Mouse (Mus musculus): ENCODE results near the gene Eed. TPM values are rescaled to one million over a fixed set of nuclear protein-coding genes. Genes with fewer than 3 reads are reported as not detected.

The Eed gene
- polyA plus RNA-seq (2015; fragmentation: Nextera tagmentation; extraction: Ambion mirVana): 27.5 and 37.3 TPM in 2 replicates

DNA sequence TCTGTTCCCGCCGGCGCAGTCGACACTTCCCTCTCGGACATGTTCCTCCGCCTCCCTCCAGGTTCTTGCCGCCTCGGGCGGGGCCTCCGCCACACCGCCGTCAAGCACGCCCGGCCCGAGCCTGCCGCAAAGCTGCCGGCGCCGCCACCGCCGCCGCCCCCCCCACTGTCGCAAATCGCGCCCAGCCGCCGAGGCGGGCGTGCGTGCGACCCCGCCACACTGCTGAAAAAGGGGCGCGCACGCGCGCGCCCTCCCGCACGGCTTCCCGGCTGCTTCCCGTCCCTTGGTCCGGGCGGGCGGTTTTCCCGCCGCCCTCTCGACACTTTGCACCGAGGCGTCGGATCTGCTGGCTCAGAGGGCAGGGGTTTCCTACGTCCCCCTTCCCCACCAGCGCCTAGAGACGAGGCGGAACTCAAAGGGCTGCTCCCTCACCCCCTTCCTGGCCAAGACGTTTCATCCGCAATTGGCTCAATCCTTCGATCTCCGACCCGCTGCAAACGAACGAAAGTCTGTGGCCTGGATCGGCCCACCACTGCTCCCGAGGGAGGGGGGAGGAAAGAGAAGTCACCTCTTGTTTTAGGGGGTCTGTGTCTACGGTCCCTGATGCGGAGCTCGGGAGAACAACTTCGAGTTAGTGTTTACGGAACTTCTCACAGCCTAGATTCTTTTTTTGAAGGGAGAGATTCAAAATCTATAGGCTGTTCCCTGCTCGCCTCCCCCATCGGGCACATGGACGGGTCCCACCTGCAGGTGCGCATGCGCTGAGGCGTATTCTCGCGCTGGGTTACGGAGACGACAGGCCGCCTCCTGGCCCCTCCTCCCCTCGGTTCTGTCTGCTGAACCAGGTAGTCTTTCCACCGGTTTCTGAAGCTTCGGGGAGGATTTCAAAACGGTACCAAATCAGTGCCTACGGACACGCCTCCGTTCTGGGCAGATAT, at the start of gene Eed:
Gene Eed (minus strand): TSS at position 499 of the 938 bp plus-strand sequence.
- WGBS: under 1% methylated on average over 80 of the region's 87 CpGs
- peaks cover 20% of the 10 kb centered on the region for H3K4me1 ChIP-seq
- H3K27me3 ChIP-seq (replicated peaks): no peaks in the 10 kb centered on the region
- peak within 1 kb of the TSS; percentile 67 for H3K4me3 ChIP-seq (replicated peaks)
- H3K36me3 ChIP-seq: peaks cover 5% of the 10 kb centered on the region
- no peaks in the 10 kb centered on the region for H3K9me3 ChIP-seq (replicated peaks)
- H3K27ac ChIP-seq (replicated peaks): peak within 1 kb of the TSS; percentile 99
- H3K9ac ChIP-seq (replicated peaks): peak within 1 kb of the TSS; percentile 87
- H3K4me2 ChIP-seq: peak within 1 kb of the TSS; percentile 87
- ATAC-seq (ENCODE audit: low FRiP score): peak; percentile 95

DNA sequence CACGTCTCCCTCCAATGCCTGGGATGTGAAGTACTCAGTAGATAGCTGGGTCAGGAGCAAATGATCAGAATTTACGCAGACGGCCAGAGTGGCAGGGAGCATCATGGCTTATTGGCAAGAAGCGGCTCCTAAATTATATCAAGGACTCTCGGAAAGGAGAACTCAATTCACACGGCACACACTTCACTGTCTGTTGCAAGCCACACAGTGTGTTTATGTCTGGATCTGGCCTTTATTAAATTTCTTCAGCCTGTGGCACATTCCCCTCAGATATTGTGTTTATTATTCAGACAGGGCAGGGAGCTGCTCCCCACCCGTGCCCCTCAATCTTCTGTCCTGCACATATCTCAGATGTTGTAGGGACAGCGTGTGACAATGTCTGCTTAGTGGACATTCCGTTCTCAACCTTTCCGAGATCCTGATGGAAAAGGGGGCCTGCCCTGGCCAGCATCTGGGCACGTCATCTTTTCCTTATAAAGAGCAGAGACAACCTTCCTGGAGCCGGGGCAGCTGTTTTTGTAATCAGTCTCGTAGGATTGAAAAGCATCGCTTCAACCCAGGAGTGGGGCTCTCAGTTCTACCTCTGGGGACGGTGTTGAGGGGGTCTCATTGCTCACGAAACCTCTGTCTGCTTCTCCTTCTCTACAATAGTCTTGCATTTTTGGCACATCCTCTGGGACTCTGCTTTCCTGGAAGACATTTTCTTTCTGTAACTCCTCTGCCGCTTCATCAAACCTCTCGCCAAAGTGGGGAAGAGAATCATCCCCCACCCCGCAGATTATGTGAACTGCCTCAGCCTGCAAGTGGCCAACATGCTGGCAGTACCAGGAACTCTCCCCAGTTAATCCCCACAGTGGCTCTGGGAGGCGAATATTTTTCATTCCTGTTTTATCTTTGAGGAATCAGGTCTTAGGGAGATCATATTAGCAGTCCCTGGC, 49.0 kb upstream of the Eed start:
- 48% methylated on average over 20 of the region's 20 CpGs for whole genome bisulfite sequencing
- Histone ChIP-seq H3K27ac (replicated peaks) (peak overlapping the region; percentile 80), H3K36me3 (no peaks in the 10 kb centered on the region), H3K4me2 (peak overlapping the region; percentile 46), H3K4me1 (peaks cover 22% of the 10 kb centered on the region), H3K9me3 (replicated peaks) (no peaks in the 10 kb centered on the region), H3K9ac (replicated peaks) (no peak overlapping the region), H3K4me3 (replicated peaks) (no peak overlapping the region), H3K27me3 (replicated peaks) (no peaks in the 10 kb centered on the region)
- ATAC-seq (ENCODE audit: low FRiP score): peak; percentile 70

DNA sequence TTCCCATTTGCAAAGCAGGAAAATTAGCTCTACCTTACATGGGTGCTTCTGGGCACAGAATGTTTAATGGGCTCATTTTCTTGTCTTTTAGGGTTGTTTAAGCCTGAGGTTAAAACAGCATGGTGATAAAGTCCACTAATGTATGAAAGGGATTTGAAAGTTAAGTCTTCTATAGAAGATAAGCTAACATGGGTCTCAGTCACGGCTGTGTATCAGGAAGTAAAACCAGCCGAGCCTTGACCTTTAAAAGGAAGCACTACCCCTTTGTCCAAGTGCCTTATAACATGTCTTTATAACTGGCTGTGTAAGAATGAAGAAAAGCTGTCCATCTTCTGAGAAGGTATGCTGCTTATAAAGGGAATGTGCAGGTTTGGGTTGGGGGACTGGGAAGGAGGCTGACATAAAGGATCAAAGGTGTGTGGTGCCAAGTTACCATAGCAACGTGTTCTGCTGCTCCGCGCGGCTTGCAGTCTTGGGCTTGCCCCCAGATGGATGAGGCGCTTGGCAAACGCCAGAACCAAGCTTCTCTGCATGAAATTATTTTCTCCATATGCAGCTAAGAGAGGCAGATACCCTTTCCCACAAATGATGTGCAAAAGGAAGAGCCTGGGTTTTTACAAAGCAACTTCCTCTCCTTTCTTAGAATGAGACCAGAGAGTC, 48.2 kb upstream of the Eed start:
- ATAC-seq (ENCODE audit: low FRiP score): peak; percentile 91
- Histone ChIP-seq H3K27ac (replicated peaks) (peak overlapping the region; percentile 80), H3K9ac (replicated peaks) (no peak overlapping the region), H3K27me3 (replicated peaks) (no peaks in the 10 kb centered on the region), H3K4me1 (peaks cover 22% of the 10 kb centered on the region), H3K9me3 (replicated peaks) (no peaks in the 10 kb centered on the region), H3K4me2 (peak overlapping the region; percentile 46), H3K36me3 (no peaks in the 10 kb centered on the region), H3K4me3 (replicated peaks) (no peak overlapping the region)
- WGBS: 11% methylated on average over 8 of the region's 8 CpGs

DNA sequence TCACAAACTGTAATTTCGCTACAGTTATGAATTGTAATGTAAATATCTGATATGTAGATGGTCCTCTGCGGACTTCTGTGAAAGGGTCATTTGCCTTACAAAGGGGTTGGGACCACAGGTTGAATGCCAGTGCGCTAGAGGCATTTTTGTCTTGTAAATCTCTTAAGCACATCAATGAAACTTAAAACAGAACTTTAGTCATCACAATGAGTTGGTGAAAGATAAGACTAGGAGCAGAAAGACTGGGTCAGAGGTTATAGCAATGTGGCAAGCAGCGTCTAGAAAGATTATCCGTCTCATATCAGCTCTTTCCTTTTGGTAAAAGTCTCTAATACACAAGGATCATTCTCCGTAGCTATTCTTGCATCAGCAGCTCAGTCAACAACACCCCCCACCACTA, 44.2 kb upstream of the Eed start:
- Histone ChIP-seq H3K27me3 (replicated peaks) (no peaks in the 10 kb centered on the region), H3K4me1 (peaks cover 14% of the 10 kb centered on the region), H3K4me3 (replicated peaks) (no peak overlapping the region), H3K27ac (replicated peaks) (no peak overlapping the region), H3K36me3 (no peaks in the 10 kb centered on the region), H3K9ac (replicated peaks) (no peak overlapping the region), H3K4me2 (no peak overlapping the region), H3K9me3 (replicated peaks) (no peaks in the 10 kb centered on the region)
- 60% methylated on average over 6 of the region's 6 CpGs for WGBS
- ATAC-seq (ENCODE audit: low FRiP score): no peak

DNA sequence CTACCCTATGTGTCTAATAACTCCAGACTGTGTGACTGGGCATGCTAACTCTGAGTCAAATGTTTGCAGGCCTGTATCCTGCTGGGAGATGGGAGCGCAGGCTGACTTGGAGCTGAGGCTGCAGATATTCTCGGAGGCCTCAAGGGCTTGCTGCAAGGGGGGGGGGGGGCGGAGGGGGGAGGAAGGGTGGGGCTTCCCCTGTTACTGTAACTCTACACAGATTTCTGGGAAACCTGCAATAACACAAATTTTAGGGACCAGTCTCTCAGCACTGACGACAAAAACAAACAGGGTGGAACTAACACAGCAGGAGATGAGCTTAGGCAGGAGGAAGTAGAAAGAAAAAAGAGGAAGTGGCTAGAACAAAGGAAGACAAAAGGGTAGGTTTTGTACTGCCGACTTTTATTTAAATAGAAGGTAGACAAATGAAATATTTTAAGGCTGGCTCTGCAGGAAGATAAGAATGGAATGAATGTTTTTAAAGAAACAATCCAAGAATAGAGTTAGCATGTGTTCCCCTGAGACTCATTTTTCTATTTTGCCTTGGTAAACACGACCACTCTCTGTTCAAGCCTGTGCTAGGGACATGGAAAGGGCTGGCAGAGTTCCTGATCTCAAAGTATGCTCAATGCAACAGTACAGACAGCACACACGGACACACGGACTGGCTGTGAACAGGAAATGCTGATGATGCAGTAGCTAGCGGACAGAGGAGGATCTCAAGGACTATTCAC, 42.4 kb upstream of the Eed start:
- H3K4me2 ChIP-seq: no peak overlapping the region
- H3K27ac ChIP-seq (replicated peaks): peak overlapping the region; percentile 45; the same call in 1 of the 2 replicates
- no peaks in the 10 kb centered on the region for H3K36me3 ChIP-seq
- no peak overlapping the region for H3K4me3 ChIP-seq (replicated peaks)
- no peaks in the 10 kb centered on the region for H3K27me3 ChIP-seq (replicated peaks)
- H3K4me1 ChIP-seq: no peaks in the 10 kb centered on the region
- no peak for ATAC-seq (ENCODE audit: low FRiP score)
- H3K9me3 ChIP-seq (replicated peaks): no peaks in the 10 kb centered on the region
- WGBS: 44% methylated on average over 9 of the region's 9 CpGs
- no peak overlapping the region for H3K9ac ChIP-seq (replicated peaks)

DNA sequence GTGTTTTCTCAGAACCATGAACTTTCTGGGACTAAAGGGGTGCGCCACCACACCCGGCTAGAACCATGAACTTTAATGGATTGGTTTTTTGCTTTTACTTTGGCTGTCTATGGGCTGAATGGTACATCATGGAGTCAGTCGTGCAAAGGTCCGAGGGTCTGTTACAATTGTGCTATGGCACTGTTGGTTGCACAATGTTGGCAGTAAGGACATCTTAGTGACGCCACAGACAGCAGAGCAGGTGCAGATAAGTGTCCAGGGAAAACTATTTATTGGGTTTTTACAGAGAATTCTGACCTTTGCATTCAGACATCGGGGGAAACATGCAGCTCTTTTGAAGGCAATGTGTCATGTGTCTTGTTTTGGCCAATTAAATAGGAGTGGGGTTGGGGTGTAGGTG, 39.5 kb upstream of the Eed start:
- Histone ChIP-seq H3K9ac (replicated peaks) (no peak overlapping the region), H3K4me1 (no peaks in the 10 kb centered on the region)
- 91% methylated on average over 6 of the region's 6 CpGs for WGBS

DNA sequence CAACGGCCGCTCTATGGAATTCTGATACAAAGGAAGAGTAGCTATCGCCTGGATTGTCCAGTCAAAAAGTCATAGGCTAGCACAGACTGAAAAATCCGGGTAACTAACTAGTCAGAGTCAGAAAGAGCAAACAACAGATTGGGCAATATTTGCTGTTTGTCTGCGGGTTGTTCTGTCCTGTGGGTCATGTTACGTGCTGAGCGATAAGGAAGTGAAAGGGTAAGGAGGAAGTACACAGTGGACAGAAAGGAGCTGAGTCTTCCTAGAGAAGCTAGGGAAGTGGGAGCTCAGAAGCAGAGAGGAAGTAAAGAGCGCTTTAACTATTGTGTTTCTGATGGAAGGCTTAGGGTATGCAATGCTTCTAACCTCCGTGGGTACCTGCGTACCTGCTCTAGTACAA, 38.8 kb upstream of the Eed start:
- no peak for ATAC-seq (ENCODE audit: low FRiP score)

More for the DNA sequence above, 39.5 kb upstream of the Eed start:
- Histone ChIP-seq H3K4me3 (replicated peaks) (no peak overlapping the region), H3K27me3 (replicated peaks) (no peaks in the 10 kb centered on the region), H3K36me3 (no peaks in the 10 kb centered on the region), H3K9me3 (replicated peaks) (no peaks in the 10 kb centered on the region), H3K27ac (replicated peaks) (no peak overlapping the region), H3K4me2 (no peak overlapping the region)
- no peak for ATAC-seq (ENCODE audit: low FRiP score)

DNA sequence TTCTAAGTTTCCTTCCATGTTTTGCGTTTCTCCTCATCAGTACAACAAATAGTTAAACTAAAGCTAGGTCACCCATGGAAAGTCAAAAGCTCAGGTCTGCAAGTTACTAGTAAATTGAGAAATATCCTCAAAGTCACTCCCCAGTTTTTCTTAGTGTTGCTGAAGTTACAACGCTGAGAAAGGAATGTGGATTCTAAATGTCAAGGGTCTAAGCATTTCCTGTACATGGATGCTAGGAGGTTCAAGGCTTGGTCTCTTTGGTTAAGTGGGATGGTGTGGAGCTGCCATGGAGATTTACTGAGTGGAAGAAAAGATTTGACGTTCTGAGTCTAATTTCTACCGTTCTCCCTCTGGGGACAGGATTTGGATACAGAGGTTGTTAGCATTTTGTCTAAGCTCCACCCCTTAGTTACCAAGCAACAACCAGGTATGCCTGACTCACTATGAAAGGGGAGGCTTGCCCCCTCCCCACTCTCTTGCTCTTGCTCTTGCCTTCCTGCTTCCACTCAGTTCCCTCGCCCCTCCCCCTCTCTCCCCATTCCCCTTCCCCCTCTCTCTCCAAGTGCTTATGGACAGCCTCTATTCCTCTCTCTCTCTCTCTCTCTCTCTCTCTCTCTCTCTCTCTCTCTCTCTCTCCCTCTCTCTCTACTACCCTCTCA, 36.3 kb upstream of the Eed start:
- no peaks in the 10 kb centered on the region for H3K9me3 ChIP-seq (replicated peaks)
- no peak overlapping the region for H3K9ac ChIP-seq (replicated peaks)
- no peaks in the 10 kb centered on the region for H3K27me3 ChIP-seq (replicated peaks)
- H3K4me1 ChIP-seq: no peaks in the 10 kb centered on the region
- 36% methylated on average over 5 of the region's 5 CpGs for WGBS
- no peak overlapping the region for H3K27ac ChIP-seq (replicated peaks)
- no peak for ATAC-seq (ENCODE audit: low FRiP score)
- no peak overlapping the region for H3K4me3 ChIP-seq (replicated peaks)
- no peak overlapping the region for H3K4me2 ChIP-seq
- H3K36me3 ChIP-seq: no peaks in the 10 kb centered on the region

More for the DNA sequence above, 38.8 kb upstream of the Eed start:
- Histone ChIP-seq H3K27ac (replicated peaks) (no peak overlapping the region), H3K9me3 (replicated peaks) (no peaks in the 10 kb centered on the region), H3K4me2 (no peak overlapping the region), H3K4me3 (replicated peaks) (no peak overlapping the region), H3K36me3 (no peaks in the 10 kb centered on the region), H3K27me3 (replicated peaks) (no peaks in the 10 kb centered on the region), H3K4me1 (no peaks in the 10 kb centered on the region), H3K9ac (replicated peaks) (no peak overlapping the region)
- WGBS: 84% methylated on average over 10 of the region's 10 CpGs

DNA sequence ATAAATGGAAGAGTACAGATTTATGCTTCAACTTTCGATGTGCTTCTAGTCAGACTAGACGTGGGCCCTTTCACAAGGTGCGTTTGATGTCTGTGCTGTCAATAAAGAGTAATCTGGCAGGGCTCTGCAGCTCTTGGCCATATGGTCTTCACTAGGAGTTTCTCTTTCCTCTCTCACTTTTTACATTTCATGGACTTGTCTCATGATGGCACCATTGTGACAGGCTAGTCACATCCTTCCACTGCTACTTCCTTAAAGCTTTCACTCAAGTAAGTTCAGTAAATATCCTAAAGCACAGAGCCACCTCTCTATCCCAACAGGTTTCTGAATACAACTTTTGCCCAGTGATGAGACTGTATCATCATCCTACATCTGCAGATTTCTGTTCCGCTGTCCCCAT, 35.7 kb upstream of the Eed start:
- Histone ChIP-seq H3K27me3 (replicated peaks) (no peaks in the 10 kb centered on the region), H3K4me2 (no peak overlapping the region), H3K27ac (replicated peaks) (no peak overlapping the region), H3K9ac (replicated peaks) (no peak overlapping the region), H3K4me3 (replicated peaks) (no peak overlapping the region), H3K36me3 (no peaks in the 10 kb centered on the region), H3K4me1 (no peaks in the 10 kb centered on the region), H3K9me3 (replicated peaks) (no peaks in the 10 kb centered on the region)
- no peak for ATAC-seq (ENCODE audit: low FRiP score)
- 81% methylated on average over 4 of the region's 4 CpGs for WGBS
